Mouse (Mus musculus) c-Kit-positive CD71-positive TER-119-positive erythroid progenitor cells, embryonic 14.5 days (primary cell): ENCODE results near the gene Cdc42ep3.

ENCODE experiments used
- DNase-seq: peaks from one replicate; pipeline ENCODE4 v3.0.0-alpha.2; 2013; ENCODE audit warnings: low spot score

The Cdc42ep3 gene

GRCm38 (mm10) chr17:79343334-79343946, 11.5 kb downstream of the Cdc42ep3 start:
- DNase-seq: peak; percentile 32

GRCm38 (mm10) chr17:79342639-79343333, 12.1 kb downstream of the Cdc42ep3 start:
- no peak for DNase-seq

- no peak for DNase-seq
These were observed 12.9 kb downstream of the Cdc42ep3 start for GRCm38 (mm10) chr17:79341946-79342470.

GRCm38 (mm10) chr17:79337494-79337893, 17.4 kb downstream of the Cdc42ep3 start:
- DNase-seq: no peak

GRCm38 (mm10) chr17:79334701-79335100, 20.2 kb downstream of the Cdc42ep3 start:
- DNase-seq: no peak

- no peak for DNase-seq
These were observed 21.2 kb downstream of the Cdc42ep3 start for GRCm38 (mm10) chr17:79333650-79334049.

GRCm38 (mm10) chr17:79332864-79333263, 22.0 kb downstream of the Cdc42ep3 start:
- no peak for DNase-seq

- DNase-seq: no peak
These were observed 24.5 kb downstream of the Cdc42ep3 start for GRCm38 (mm10) chr17:79330397-79330796.

GRCm38 (mm10) chr17:79326868-79327376, 28.0 kb downstream of the Cdc42ep3 start:
- DNase-seq: no peak

GRCm38 (mm10) chr17:79317085-79317751, 37.7 kb downstream of the Cdc42ep3 start:
- no peak for DNase-seq

- no peak for DNase-seq
These were observed 39.3 kb downstream of the Cdc42ep3 start for GRCm38 (mm10) chr17:79315415-79316094.

- DNase-seq: no peak
These were observed 44.4 kb downstream of the Cdc42ep3 start for GRCm38 (mm10) chr17:79310465-79310864.

- DNase-seq: no peak
These were observed 45.4 kb downstream of the Cdc42ep3 start for GRCm38 (mm10) chr17:79309506-79309905.

GRCm38 (mm10) chr17:79305644-79306043, 49.2 kb downstream of the Cdc42ep3 start:
- no peak for DNase-seq

- DNase-seq: no peak
These were observed 51.0 kb downstream of the Cdc42ep3 start for GRCm38 (mm10) chr17:79303744-79304497.

- DNase-seq: no peak
These were observed 51.7 kb downstream of the Cdc42ep3 start for GRCm38 (mm10) chr17:79303238-79303637.

- DNase-seq: no peak
These were observed 55.0 kb downstream of the Cdc42ep3 start for GRCm38 (mm10) chr17:79299925-79300324.

- no peak for DNase-seq
These were observed 55.9 kb downstream of the Cdc42ep3 start for GRCm38 (mm10) chr17:79298968-79299367.

GRCm38 (mm10) chr17:79295926-79296325, 59.0 kb downstream of the Cdc42ep3 start:
- DNase-seq: no peak

- no peak for DNase-seq
These were observed 63.2 kb downstream of the Cdc42ep3 start for GRCm38 (mm10) chr17:79291672-79292071.

GRCm38 (mm10) chr17:79290697-79291096, 64.2 kb downstream of the Cdc42ep3 start:
- no peak for DNase-seq
